Mouse (Mus musculus): ENCODE measurements at regions not wholly inside any gene's neighbourhood (a gene's known extent, or its start where the extent isn't known, plus 50 kb on each side); places are given as distances from the start of the nearest gene placed in this dataset.

GRCm38 (mm10) chr13:6159412-6159811 is 298.1 kb downstream of the Klf6 start:
- TF ChIP-seq CTCF (IDR thresholded peaks at IDR 0.05; ENCODE audit: control insufficient read depth, insufficient read depth, insufficient replicate concordance, low read depth, low read length) (no peak), POLR2A (IDR thresholded peaks at IDR 0.05; ENCODE audit: control insufficient read depth, low read depth, low read length) (no peak)
